Mouse (Mus musculus): ENCODE data around the gene Gm10668.
"Not testable (repeated sequence)": the region's sequence is repeated elsewhere in the genome, so short reads cannot be mapped to it uniquely, and the experiment has no call there.

Gm10668 gene

DNA sequence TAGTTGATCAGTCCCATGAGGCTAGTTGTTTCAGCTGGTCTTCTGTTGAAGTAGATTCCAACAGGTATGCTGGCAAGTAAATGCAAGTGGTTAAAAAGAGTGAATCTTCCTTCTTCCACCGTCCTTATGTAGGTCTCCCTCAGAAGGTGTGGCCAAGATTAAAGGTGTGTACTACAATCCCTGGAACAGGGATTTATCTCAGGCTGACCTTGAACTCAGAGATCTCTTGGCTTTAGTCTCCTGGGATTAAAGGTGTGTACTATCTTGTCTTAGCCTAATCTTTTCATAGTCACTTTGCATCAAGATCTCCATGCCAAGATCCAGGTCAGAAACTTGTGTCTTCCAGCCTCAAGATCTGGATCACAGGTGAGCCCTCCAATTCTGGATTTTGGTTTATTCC is at the start of gene Gm10668:
Gene Gm10668 (minus strand): TSS at position 101 of the 400 bp plus-strand sequence.
- DNase-seq (ENCODE audit: low read depth, low spot score) = not testable (repeated sequence)

DNA sequence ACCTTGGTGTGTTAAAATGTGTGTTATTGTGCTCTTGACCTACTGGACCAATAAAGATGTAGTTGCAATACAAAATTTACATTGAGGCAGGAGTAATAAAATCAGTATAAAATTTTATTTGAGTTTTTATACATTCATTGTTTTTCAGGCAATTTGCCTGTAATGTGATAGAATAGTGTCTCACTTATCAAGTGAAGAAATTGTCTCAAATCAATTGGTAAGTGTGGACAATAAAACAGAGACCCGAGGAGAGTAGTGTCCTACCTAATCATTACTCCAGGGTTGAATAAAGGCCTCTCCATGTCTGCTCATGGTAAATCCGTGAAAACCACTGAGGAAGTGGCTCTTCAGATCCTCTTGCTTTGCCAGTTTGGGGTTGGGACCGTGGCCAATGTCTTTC is 40.5 kb upstream of the Gm10668 start, which contains the start of gene Vmn1r112:
Gene Vmn1r112 (plus strand): TSS at position 301 of the 400 bp plus-strand sequence.
- not testable (repeated sequence) for DNase-seq (ENCODE audit: low read depth, low spot score)

DNA sequence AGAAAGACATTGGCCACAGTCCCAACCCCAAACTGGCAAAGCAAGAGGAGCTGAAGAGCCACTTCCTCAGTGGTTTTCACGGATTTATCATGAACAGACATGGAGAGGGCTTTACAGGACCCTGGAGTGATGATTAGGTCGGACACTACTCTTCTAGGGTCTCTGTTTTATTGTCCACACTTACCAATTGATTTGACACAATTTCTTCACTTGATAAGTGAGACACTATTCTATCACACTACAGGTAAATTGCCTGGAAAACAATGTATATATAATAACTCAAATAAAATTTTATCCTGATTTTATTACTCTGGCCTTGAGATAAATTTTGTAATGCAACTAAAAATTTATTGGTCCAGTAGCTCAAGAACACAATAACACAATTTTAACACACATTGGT is 27.3 kb downstream of the Gm10668 start, which contains the start of gene Vmn1r111:
Gene Vmn1r111 (minus strand): TSS at position 101 of the 400 bp plus-strand sequence.
- DNase-seq (ENCODE audit: low read depth, low spot score) = not testable (repeated sequence)

Measured in retina, adult 2 months (tissue).